Mouse (Mus musculus) liver, embryonic 16.5 days (tissue): ENCODE results near the gene Snx17. TPM values are rescaled to one million over a fixed set of nuclear protein-coding genes. Genes with fewer than 3 reads are reported as not detected.
"Not testable (repeated sequence)": the region's sequence is repeated elsewhere in the genome, so short reads cannot be mapped to it uniquely, and the experiment has no call there.

Experiments
- ATAC-seq: fragments of 200-750 bp; cut with Nextera tagmentation; 2 replicates; pipeline ENCODE4 v1.8.0; 2017; ENCODE audit warnings: low read depth, mild to moderate bottlenecking, moderate number of reproducible peaks, moderate library complexity
- H3K27ac ChIP-seq: fragments of 300-500 bp; sonication (generic); 2 replicates; pipeline ENCODE4 v1.5.1; 2014; ENCODE audit warnings: mild to moderate bottlenecking, low read length
- H3K27me3 ChIP-seq: fragments of 300-500 bp; sonication (generic); 2 replicates; pipeline ENCODE4 v1.6.1; 2014; ENCODE audit warnings: low read depth, low read length, mixed read lengths; ENCODE audit not compliant: control insufficient read depth, insufficient read depth
- H3K36me3 ChIP-seq: fragments of 300-500 bp; sonication (generic); 2 replicates; pipeline ENCODE4 v1.6.1; 2014; ENCODE audit warnings: mild to moderate bottlenecking; ENCODE audit not compliant: control insufficient read depth, insufficient read depth
- H3K4me1 ChIP-seq: fragments of 300-500 bp; sonication (generic); 2 replicates; pipeline ENCODE4 v1.6.1; 2014; ENCODE audit warnings: low read depth, low read length, mixed read lengths; ENCODE audit not compliant: control insufficient read depth
- H3K4me2 ChIP-seq: fragments of 300-500 bp; sonication (generic); 2 replicates; pipeline ENCODE4 v1.6.1; 2014; ENCODE audit warnings: low read depth, low read length, mixed read lengths
- H3K4me3 ChIP-seq: fragments of 300-500 bp; sonication (generic); 2 replicates; pipeline ENCODE4 v1.5.1; 2014; ENCODE audit warnings: low read depth, mild to moderate bottlenecking, low read length
- H3K9ac ChIP-seq: fragments of 300-500 bp; sonication (generic); 2 replicates; pipeline ENCODE4 v1.6.1; 2014; ENCODE audit warnings: low read depth, low read length
- H3K9me3 ChIP-seq: fragments of 300-500 bp; sonication (generic); replicated peaks from 2 replicates; pipeline ENCODE4 v1.6.1; 2016; ENCODE audit warnings: low read length; ENCODE audit not compliant: control insufficient read depth
- WGBS: fragments of 180-500 bp; shearing (Covaris S2); extraction: QIAGEN DNeasy Blood & Tissue Kit; methylation state at CpG from one replicate; pipeline ENCODE4 v1.1.7; 2014; ENCODE audit not compliant: insufficient replicate concordance; 5-methylcytosine and 5-hydroxymethylcytosine counted together
- polyA plus RNA-seq: library from polyadenylated mRNA; unstranded; fragments of >200 nt; fragmentation: Nextera tagmentation; extraction: Ambion mirVana; gene quantifications from 2 replicates; pipeline ENCODE4 v1.2.1, GENCODE M21; 2015

The Snx17 gene
- polyA plus RNA-seq, 1 experiment from 2014 or later, result 36.8 TPM

DNA sequence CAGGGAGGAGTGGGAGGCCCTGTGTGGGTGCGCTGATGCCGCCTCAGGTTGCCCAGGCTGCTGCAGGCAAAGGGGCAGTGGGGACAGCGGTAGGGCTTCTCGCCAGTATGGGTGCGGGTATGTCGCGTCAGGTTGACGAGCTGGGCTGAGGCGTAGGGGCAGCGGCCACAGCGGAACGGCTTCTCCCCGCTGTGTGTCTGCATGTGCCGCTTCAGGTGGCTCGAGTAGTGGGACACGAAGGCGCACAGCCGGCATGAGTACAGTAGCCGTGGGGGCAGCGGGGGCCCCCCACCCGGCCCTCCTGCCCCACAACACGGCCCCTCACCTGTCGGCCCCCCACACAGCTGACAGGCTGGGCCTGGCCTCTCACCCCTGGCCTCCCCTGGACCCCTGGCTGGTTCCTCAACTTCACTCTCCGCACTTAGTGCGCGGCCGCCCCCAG lies 7.3 kb downstream of the Snx17 start:
- H3K27ac ChIP-seq, result no peak overlapping the region
- peaks cover 68% of the 10 kb centered on the region for H3K36me3 ChIP-seq
- no peak overlapping the region for H3K4me3 ChIP-seq

GRCm38 (mm10) chr5:31201042-31201741 lies 8.2 kb downstream of the Snx17 start:
- 18% methylated on average over 13 of the region's 13 CpGs for WGBS
- Histone ChIP-seq H3K4me2 (peak overlapping the region; percentile 55), H3K9ac (peak overlapping the region; percentile 83), H3K36me3 (peaks cover 66% of the 10 kb centered on the region), H3K27me3 (no peaks in the 10 kb centered on the region), H3K4me3 (peak overlapping the region; percentile 85), H3K4me1 (peaks cover 11% of the 10 kb centered on the region), H3K27ac (peak overlapping the region; percentile 84), H3K9me3 (no peaks in the 10 kb centered on the region)
- no peak for ATAC-seq

More for the DNA sequence above, 7.3 kb downstream of the Snx17 start:
- ATAC-seq, result no peak
- Histone ChIP-seq H3K9me3 (no peaks in the 10 kb centered on the region), H3K4me1 (peaks cover 11% of the 10 kb centered on the region), H3K4me2 (no peak overlapping the region), H3K9ac (no peak overlapping the region), H3K27me3 (no peaks in the 10 kb centered on the region)
- WGBS, result 87% methylated on average over 27 of the region's 27 CpGs

DNA sequence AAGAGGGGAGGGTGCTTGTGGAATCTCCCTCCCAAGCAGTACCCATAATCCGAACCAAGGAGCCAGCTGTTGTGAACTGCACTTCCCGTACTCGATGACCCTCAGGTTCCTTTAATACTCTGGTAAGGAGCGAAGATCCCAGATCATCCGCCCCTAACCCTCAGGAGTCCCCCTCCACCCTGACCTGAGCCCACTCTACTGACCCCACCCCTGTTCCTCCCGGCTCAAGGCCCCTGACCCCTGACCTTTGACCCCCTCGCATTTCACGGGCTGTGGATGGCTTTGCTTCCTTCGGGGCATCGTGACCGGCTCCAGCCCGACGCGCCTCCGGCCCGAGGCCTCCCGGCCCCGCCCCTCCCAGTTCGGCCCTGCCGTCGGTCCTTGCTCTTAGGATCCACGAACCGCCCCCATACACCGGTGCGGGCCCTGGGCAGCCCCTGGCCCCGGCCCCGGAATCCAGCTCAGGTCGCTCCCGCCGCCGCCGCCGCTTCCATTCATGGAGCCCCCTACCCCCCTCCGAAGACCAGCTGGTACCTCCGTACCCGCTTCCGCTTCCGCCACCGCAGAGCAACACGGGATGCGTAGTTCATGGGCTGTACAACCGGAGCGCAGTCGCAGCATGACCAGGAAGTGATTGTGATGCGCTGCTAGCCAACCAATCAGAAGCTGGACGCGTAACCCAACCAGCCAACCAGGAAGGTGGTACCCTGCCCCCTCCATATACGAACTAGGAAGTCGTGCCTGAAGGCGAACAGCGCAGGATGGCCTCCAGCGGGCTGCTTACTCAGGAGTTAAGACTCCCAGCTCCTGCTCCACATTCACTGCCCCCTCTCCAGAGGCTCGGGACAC lies 8.9 kb downstream of the Snx17 start, which contains the start of gene Zfp513:
Zfp513 (minus strand) TSS at position 562 of the 849 bp plus-strand sequence.
- Histone ChIP-seq H3K27ac (peak within 1 kb of the TSS; percentile 84), H3K4me3 (peak within 1 kb of the TSS; percentile 85), H3K4me2 (peak within 1 kb of the TSS; percentile 87), H3K4me1 (peaks cover 11% of the 10 kb centered on the region), H3K9me3 (no peaks in the 10 kb centered on the region), H3K9ac (peak within 1 kb of the TSS; percentile 83), H3K36me3 (peaks cover 63% of the 10 kb centered on the region), H3K27me3 (no peaks in the 10 kb centered on the region)
- peak; percentile 99 for ATAC-seq
- WGBS, result 1% methylated on average over 53 of the region's 53 CpGs

DNA sequence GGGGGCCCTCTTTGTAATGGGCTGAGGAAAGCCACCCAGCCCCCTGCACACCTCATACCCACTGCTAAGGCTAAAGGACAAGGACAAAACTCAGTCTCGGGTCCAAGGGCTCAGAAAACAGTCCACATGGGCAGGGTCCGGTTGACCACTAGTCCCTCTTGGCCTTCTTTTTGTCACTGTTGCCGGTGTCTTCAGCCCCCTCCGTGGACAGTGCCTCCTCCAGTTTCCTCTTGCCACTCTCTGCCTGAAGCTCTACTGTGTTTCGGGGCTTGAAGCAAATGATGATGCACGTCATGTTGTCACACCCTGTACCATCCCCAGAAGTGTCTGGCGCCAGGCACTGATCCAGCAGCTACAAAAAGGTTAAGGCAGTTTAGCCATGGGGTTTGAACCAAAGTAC lies 9.9 kb downstream of the Snx17 start:
- H3K4me1 ChIP-seq, result peaks cover 11% of the 10 kb centered on the region
- peak overlapping the region; percentile 79 for H3K27ac ChIP-seq
- 81% methylated on average over 7 of the region's 7 CpGs for WGBS
- H3K4me2 ChIP-seq, result peak overlapping the region; percentile 87
- peak overlapping the region; percentile 85 for H3K4me3 ChIP-seq
- H3K27me3 ChIP-seq, result no peaks in the 10 kb centered on the region
- H3K9me3 ChIP-seq, result no peaks in the 10 kb centered on the region
- peaks cover 63% of the 10 kb centered on the region for H3K36me3 ChIP-seq
- no peak overlapping the region; the same call in 1 of the 2 replicates for H3K9ac ChIP-seq
- ATAC-seq, result no peak

DNA sequence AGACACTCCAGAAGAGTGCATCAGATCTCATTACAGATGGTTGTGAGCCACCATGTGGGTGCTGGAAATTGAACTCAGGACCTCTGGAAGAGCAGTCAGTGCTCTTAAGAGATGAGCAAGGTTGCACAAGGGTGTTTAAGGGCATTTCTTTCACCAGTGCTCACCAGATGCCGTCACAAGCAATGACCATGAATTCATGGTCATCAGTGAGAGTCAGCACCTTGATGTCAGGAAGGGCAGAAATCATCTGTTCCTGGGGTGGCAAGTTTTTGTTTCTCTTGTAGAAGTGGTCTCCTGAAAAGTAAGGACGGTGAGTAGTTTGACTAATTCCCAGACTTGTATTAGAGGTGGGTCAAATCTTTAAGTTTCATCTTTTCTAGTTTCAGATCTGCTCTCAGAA lies 10.8 kb downstream of the Snx17 start:
- Histone ChIP-seq H3K9ac (no peak overlapping the region), H3K27ac (no peak overlapping the region), H3K4me3 (no peak overlapping the region), H3K9me3 (no peaks in the 10 kb centered on the region), H3K4me2 (no peak overlapping the region), H3K4me1 (peaks cover 11% of the 10 kb centered on the region), H3K36me3 (peaks cover 56% of the 10 kb centered on the region), H3K27me3 (no peaks in the 10 kb centered on the region)
- no peak for ATAC-seq
- WGBS, result 89% methylated on average over 2 of the region's 2 CpGs

GRCm38 (mm10) chr5:31204421-31204820 lies 11.4 kb downstream of the Snx17 start:
- H3K9me3 ChIP-seq, result no peaks in the 10 kb centered on the region
- WGBS, result 85% methylated on average over 6 of the region's 6 CpGs
- H3K4me2 ChIP-seq, result no peak overlapping the region
- peaks cover 50% of the 10 kb centered on the region for H3K36me3 ChIP-seq
- no peak for ATAC-seq
- no peak overlapping the region for H3K9ac ChIP-seq
- H3K4me1 ChIP-seq, result peaks cover 11% of the 10 kb centered on the region
- no peak overlapping the region for H3K27ac ChIP-seq
- no peaks in the 10 kb centered on the region for H3K27me3 ChIP-seq
- H3K4me3 ChIP-seq, result no peak overlapping the region

DNA sequence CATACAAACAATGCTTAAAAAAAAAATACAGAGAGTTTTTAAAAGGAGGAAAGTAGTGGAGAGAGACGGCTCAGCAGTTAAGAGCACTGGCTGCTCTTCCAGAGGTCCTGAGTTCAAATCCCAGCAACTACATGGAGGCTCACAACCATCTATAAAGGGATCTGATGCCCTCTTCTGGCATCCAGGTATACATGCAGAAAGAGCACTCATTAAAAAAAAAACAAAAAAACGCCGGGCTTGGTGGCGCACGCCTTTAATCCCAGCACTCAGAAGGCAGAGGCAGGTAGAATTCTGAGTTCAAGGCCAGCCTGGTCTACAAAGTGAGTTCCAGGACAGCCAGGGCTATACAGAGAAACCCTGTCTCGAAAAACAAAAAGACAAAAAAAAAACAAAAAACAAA lies 23.5 kb downstream of the Snx17 start:
- H3K27me3 ChIP-seq, H3K9me3 ChIP-seq, H3K36me3 ChIP-seq, ATAC-seq, H3K9ac ChIP-seq, H3K27ac ChIP-seq, H3K4me2 ChIP-seq, H3K4me3 ChIP-seq: not testable (repeated sequence)
- WGBS, result 72% methylated on average over 6 of the region's 6 CpGs
- H3K4me1 ChIP-seq, result peaks cover 30% of the 10 kb centered on the region

DNA sequence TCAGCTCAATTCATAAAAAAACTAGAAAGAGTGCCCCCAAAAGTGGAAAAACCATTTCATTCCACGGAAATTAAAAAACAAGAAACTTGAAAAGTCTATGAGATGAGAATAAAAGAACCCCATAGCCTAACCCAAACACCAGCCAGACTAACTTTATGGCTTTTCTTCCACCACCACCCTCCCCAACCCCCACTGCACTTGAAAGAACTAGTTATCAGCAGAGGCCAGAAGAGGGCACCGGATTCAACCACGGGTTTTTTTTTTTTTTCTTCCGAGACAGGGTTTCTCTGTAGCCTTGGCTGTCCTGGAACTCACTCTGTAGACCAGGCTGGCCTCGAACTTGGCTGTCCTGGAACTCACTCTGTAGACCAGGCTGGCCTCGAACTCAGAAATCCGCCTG lies 25.3 kb downstream of the Snx17 start:
- 17% methylated on average over 7 of the region's 7 CpGs for WGBS
- Histone ChIP-seq H3K9ac (peak overlapping the region; percentile 39), H3K4me1 (peaks cover 31% of the 10 kb centered on the region), H3K4me2 (peak overlapping the region; percentile 91), H3K27ac (peak overlapping the region; percentile 84), H3K9me3 (no peaks in the 10 kb centered on the region), H3K4me3 (peak overlapping the region; percentile 100), H3K36me3 (no peaks in the 10 kb centered on the region; the same call in 1 of the 2 replicates), H3K27me3 (no peaks in the 10 kb centered on the region)
- peak; percentile 33 for ATAC-seq

- H3K27ac ChIP-seq, result peak overlapping the region; percentile 84
- H3K36me3 ChIP-seq, result no peaks in the 10 kb centered on the region; the same call in 1 of the 2 replicates
- 0% methylated on average over 2 of the region's 2 CpGs for WGBS
- H3K4me2 ChIP-seq, result peak overlapping the region; percentile 91
- no peaks in the 10 kb centered on the region for H3K27me3 ChIP-seq
- peaks cover 31% of the 10 kb centered on the region for H3K4me1 ChIP-seq
- H3K9ac ChIP-seq, result peak overlapping the region; percentile 60
- no peaks in the 10 kb centered on the region for H3K9me3 ChIP-seq
- H3K4me3 ChIP-seq, result peak overlapping the region; percentile 100
- no peak for ATAC-seq
Observed at GRCm38 (mm10) chr5:31219070-31219469, 26.0 kb downstream of the Snx17 start.
